Mouse (Mus musculus) layer of hippocampus, adult 2 months (tissue): ENCODE measurements around the gene Aox1. TPM values are rescaled to one million over a fixed set of nuclear protein-coding genes. Genes with fewer than 3 reads are reported as not detected.

ENCODE experiments used
- DNase-seq, 2 experiments: peaks; one replicate each; pipeline ENCODE4 v3.0.0; 2022; ENCODE audit warnings: low spot score in 2 of 2
- H3K27ac ChIP-seq: fragments of 200-600 bp; 2 replicates; pipeline ENCODE4 v1.8.1; 2022
- H3K4me3 ChIP-seq: fragments of 200-600 bp; 2 replicates; pipeline ENCODE4 v1.8.1; 2022; ENCODE audit warnings: mild to moderate bottlenecking
- CTCF ChIP-seq: fragments of 200-600 bp; conservative IDR thresholded peaks from 2 replicates; pipeline ENCODE4 v1.8.1; 2022; ENCODE audit warnings: antibody characterized with exemption, mild to moderate bottlenecking, moderate library complexity
- total RNA-seq, 2 experiments: library from RNA; stranded (reverse); gene quantifications; 2 replicates each; pipeline ENCODE4 v1.2.3; 2021

The Aox1 gene
- total RNA-seq, 2 experiments from 2014 or later = 3.8 to 4.1 TPM

- Histone ChIP-seq H3K4me3 (no peak overlapping the region), H3K27ac (no peak overlapping the region)
- TF ChIP-seq CTCF = peak; percentile 51
- no peak for DNase-seq
Observed at GRCm38 (mm10) chr1:58138986-58139385, 109.3 kb downstream of the Aox1 start.

- Histone ChIP-seq H3K27ac (no peak overlapping the region), H3K4me3 (no peak overlapping the region)
- no peak for DNase-seq
- TF ChIP-seq CTCF = peak; percentile 45
Observed at GRCm38 (mm10) chr1:58140607-58141006, 110.9 kb downstream of the Aox1 start.

GRCm38 (mm10) chr1:58144384-58145069 is 114.8 kb downstream of the Aox1 start:
- no peak overlapping the region for H3K27ac ChIP-seq
- DNase-seq = peak; percentile 42 to 46
- no peak overlapping the region for H3K4me3 ChIP-seq
- TF ChIP-seq CTCF = peak; percentile 75

GRCm38 (mm10) chr1:58146026-58146425 is 116.3 kb downstream of the Aox1 start:
- DNase-seq = no peak
- Histone ChIP-seq H3K27ac (no peak overlapping the region), H3K4me3 (no peak overlapping the region)
- no peak for TF ChIP-seq CTCF

GRCm38 (mm10) chr1:58147776-58148175 is 118.0 kb downstream of the Aox1 start:
- no peak for TF ChIP-seq CTCF
- DNase-seq = no peak
- Histone ChIP-seq H3K27ac (no peak overlapping the region), H3K4me3 (no peak overlapping the region)

- no peak for TF ChIP-seq CTCF
- Histone ChIP-seq H3K27ac (no peak overlapping the region), H3K4me3 (no peak overlapping the region)
- no peak for DNase-seq
Observed at GRCm38 (mm10) chr1:58152247-58152646, 122.5 kb downstream of the Aox1 start.

Other genes starting within 250 kb of the Aox1 start
- gene Sgo2a, start 34.0 kb upstream of the Aox1 start, total RNA-seq = under 1 TPM; 0.44 to 0.64 TPM
- gene Kctd18, start 11.0 kb upstream of the Aox1 start, total RNA-seq = 10 to 100 TPM; 21.8 to 23.9 TPM
- 1 to 10 TPM; 2.5 to 2.9 TPM for gene Aox3, start 83.2 kb downstream of the Aox1 start, total RNA-seq
- 1 to 10 TPM; 2.2 to 2.5 TPM for gene Aox4, start 180.5 kb downstream of the Aox1 start, total RNA-seq
- gene Aox2, start 248.4 kb downstream of the Aox1 start, total RNA-seq = not detected